Mouse (Mus musculus) midbrain, embryonic 12.5 days (tissue): ENCODE results near the gene Shank1. TPM values are rescaled to one million over a fixed set of nuclear protein-coding genes. Genes with fewer than 3 reads are reported as not detected.

Experiments used
- ATAC-seq: fragments of 200-750 bp; cut with Nextera tagmentation; 2 replicates; pipeline ENCODE4 v1.8.0; 2017; ENCODE audit warnings: low read depth, moderate TSS enrichment, moderate library complexity; ENCODE audit not compliant: low FRiP score
- H3K27ac ChIP-seq: fragments of 300-500 bp; sonication (generic); replicated peaks from 2 replicates; pipeline ENCODE4 v1.5.1; 2016; ENCODE audit warnings: mild to moderate bottlenecking
- H3K27me3 ChIP-seq: fragments of 300-500 bp; sonication (generic); 2 replicates; pipeline ENCODE4 v1.6.1; 2016; ENCODE audit warnings: mild to moderate bottlenecking
- H3K36me3 ChIP-seq: fragments of 300-500 bp; sonication (generic); 2 replicates; pipeline ENCODE4 v1.6.1; 2016
- H3K4me1 ChIP-seq: fragments of 300-500 bp; sonication (generic); 2 replicates; pipeline ENCODE4 v1.6.1; 2016
- H3K4me2 ChIP-seq: fragments of 300-500 bp; sonication (generic); replicated peaks from 2 replicates; pipeline ENCODE4 v1.6.1; 2016; ENCODE audit warnings: mild to moderate bottlenecking, moderate library complexity
- H3K4me3 ChIP-seq: fragments of 300-500 bp; sonication (generic); 2 replicates; pipeline ENCODE4 v1.5.1; 2016; ENCODE audit warnings: mild to moderate bottlenecking
- H3K9ac ChIP-seq: fragments of 300-500 bp; sonication (generic); replicated peaks from 2 replicates; pipeline ENCODE4 v1.6.1; 2016; ENCODE audit warnings: mild to moderate bottlenecking, moderate library complexity
- H3K9me3 ChIP-seq: fragments of 300-500 bp; sonication (generic); 2 replicates; pipeline ENCODE4 v1.6.1; 2016; ENCODE audit warnings: mild to moderate bottlenecking
- WGBS: fragments of 180-500 bp; shearing (Covaris S2); methylation state at CpG from one replicate; pipeline ENCODE4 v1.1.7; 2016; 5-methylcytosine and 5-hydroxymethylcytosine counted together
- polyA plus RNA-seq: library from polyadenylated mRNA; unstranded; fragments of >200 nt; fragmentation: Nextera tagmentation; extraction: Ambion mirVana; gene quantifications from 2 replicates; pipeline ENCODE4 v1.2.1, GENCODE M21; 2016

The Shank1 gene
- polyA plus RNA-seq, 1 experiment from 2014 or later: 8.5 TPM

DNA sequence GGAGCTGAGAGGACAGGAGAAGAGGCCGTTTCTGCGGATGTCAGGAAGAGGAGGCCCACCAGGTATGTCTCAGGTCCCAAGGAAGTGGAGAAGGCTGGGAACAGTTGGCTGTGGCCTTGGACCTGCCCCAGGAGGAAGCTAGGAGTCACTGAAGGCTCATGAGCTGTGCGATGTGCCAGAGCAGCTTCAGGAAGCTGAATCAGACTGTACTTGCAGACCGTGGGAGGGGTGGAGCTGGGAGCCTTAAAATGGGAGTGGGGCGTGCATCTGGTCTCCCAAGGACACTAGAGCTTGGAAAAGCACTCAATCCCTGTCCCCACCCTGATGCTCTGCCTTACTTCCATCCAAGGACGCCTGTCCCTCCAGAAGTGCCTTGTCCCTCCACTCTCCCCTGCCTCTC lies 16.6 kb downstream of the Shank1 start:
- no peaks in the 10 kb centered on the region for H3K4me1 ChIP-seq
- no peaks in the 10 kb centered on the region for H3K9me3 ChIP-seq
- H3K4me3 ChIP-seq: no peak overlapping the region
- H3K36me3 ChIP-seq: peaks cover 14% of the 10 kb centered on the region
- no peak overlapping the region for H3K9ac ChIP-seq
- no peak overlapping the region for H3K4me2 ChIP-seq
- H3K27ac ChIP-seq: no peak overlapping the region
- ATAC-seq: no peak
- H3K27me3 ChIP-seq: peaks cover 4% of the 10 kb centered on the region; the same call in 1 of the 2 replicates
- WGBS: 71% methylated on average over 6 of the region's 6 CpGs

DNA sequence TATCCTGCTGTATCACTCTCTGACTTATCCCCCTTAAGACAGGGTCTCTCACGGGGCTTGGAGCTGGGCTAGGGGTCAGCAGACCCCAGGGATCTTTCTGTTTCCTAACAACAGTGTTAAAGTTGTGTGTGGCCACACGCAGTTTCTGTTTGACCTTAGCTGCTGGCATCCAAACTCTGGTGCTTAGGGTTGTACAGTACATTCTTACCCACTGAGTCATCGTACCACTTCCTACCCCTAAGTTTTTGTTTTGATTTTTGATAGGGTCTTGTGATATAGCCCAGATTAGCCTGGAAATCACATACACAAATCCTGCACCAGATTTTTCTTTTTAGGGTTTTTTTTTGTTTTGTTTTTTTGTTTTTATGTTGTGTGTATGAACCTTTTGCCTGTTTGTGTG lies 22.3 kb downstream of the Shank1 start:
- no peak for ATAC-seq
- no peak overlapping the region for H3K4me2 ChIP-seq
- H3K4me1 ChIP-seq: peaks cover 13% of the 10 kb centered on the region; the same call in 1 of the 2 replicates
- H3K4me3 ChIP-seq: no peak overlapping the region
- peaks cover 7% of the 10 kb centered on the region; the same call in 1 of the 2 replicates for H3K36me3 ChIP-seq
- no peak overlapping the region for H3K9ac ChIP-seq
- no peak overlapping the region for H3K27ac ChIP-seq
- 66% methylated on average over 3 of the region's 3 CpGs for WGBS
- no peaks in the 10 kb centered on the region for H3K9me3 ChIP-seq
- H3K27me3 ChIP-seq: peaks cover 43% of the 10 kb centered on the region

DNA sequence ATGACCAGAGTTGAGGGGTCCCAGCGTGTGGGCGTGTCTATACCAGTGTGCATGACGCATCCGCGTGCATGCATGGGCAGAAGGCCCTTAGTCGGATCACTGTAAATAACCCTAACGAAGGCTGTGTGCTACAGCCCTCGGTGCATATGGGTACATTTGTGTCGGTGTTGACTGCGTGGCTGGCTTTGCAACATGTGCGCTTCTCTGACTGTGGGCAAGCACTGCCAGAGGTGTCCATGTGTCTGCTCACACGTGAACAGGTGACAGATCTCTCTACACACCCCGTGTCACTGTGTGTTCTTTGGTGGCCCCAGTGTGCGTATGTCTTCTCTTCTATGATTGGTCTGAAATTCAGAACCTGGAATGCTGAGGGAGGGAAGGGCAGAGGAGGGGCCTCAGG lies 24.1 kb downstream of the Shank1 start:
- Histone ChIP-seq H3K4me2 (no peak overlapping the region), H3K9me3 (no peaks in the 10 kb centered on the region), H3K27ac (no peak overlapping the region), H3K36me3 (peaks cover 7% of the 10 kb centered on the region; the same call in 1 of the 2 replicates), H3K4me1 (peaks cover 13% of the 10 kb centered on the region; the same call in 1 of the 2 replicates), H3K4me3 (no peak overlapping the region), H3K9ac (no peak overlapping the region), H3K27me3 (peaks cover 61% of the 10 kb centered on the region)
- no peak for ATAC-seq
- 80% methylated on average over 14 of the region's 14 CpGs for WGBS

DNA sequence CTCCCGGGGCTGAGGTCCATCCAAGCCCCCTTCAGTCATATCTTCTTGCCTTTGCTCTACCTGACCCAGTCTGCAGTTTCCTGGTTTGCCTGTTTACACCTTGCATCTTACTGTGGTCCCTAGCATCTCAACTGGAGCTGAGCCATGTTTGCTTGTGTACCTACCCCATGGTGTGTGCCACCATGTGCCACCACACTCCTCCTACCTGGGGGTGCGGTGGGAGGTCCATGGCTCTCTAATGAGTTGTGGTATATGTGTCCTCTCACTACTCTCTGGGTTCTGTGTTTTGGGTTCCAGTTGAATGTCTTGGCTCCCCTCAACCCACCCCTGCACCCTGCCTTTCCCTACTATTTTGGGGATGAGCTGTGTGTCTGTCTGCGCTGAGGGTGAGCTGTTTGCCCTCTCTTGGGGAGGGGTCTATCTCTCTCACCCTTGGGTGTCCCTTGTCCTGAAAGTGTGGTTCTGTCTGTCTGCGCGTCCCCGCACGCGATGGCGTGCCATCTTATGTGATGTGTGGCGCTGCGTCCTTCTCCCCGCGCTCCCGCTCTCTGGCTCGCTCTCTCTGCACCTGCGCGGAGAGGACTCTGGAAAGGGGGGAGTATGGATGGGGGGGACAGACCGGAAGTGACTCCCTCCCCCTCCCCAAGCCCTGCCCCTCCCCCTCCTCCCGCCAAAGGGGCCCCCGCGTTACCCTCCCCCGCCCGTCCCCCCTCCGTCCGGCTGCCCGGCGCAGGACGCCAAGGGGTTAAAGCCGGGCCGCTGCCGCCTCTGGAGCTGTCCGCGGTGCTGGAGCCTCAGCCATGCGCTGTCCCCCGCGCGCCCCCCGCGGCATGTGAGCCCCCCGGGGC lies 25.2 kb downstream of the Shank1 start:
- peaks cover 13% of the 10 kb centered on the region; the same call in 1 of the 2 replicates for H3K4me1 ChIP-seq
- H3K9me3 ChIP-seq: no peaks in the 10 kb centered on the region
- H3K4me3 ChIP-seq: peak overlapping the region; percentile 65
- peaks cover 7% of the 10 kb centered on the region; the same call in 1 of the 2 replicates for H3K36me3 ChIP-seq
- 6% methylated on average over 17 of the region's 40 CpGs for WGBS
- H3K4me2 ChIP-seq: peak overlapping the region; percentile 81
- H3K9ac ChIP-seq: peak overlapping the region; percentile 79
- H3K27me3 ChIP-seq: peaks cover 72% of the 10 kb centered on the region
- peak; percentile 73 for ATAC-seq
- peak overlapping the region; percentile 80 for H3K27ac ChIP-seq

DNA sequence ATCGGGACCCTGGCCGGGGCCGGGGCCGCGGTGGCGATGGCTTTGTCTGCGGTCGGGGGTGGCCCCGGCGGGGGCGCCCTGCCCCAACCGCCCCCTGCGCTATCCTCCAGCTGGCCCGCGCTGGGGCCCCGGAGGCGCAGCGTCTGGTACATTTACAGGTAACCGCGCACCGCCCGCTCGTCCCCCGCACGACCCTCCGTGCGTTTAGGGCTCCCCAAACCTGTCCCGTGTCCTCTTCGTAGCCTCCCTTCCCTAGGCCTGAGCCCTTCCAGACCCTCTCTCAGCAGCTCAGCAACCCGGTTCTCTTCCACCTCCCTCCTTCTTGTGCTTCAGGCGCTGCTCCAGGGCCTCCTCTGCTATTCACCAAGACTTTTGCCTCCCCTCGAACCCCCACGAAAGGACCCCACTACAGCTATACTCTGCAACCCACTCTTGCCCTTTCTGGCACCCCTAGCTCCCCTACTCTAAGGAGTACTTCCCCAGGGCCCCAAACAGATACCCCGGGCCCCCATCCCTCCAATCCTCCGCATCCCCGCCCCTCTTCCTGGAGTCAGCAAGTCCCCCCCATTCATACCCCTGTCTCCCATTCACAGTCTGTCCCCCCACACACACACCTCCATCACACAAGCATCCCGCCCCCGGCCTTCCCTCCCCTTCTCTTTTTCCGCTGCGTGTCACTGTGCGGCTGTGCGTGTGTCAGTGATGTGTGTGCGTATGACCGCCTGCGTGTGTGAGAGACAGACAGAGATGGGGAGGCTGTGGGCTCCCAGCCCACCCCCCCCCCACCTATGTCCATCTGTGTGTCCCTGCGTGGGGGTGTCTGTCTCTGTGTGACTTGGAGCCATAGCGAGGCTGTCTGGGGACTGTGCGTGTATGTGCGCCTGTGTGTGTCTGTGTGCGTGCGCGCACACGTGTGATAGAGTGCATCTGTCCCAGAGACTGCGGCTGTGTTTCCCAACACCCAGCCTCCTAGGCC lies 26.3 kb downstream of the Shank1 start:
- H3K27ac ChIP-seq: peak overlapping the region; percentile 80
- WGBS: 1% methylated on average over 42 of the region's 54 CpGs
- H3K27me3 ChIP-seq: peaks cover 76% of the 10 kb centered on the region

DNA sequence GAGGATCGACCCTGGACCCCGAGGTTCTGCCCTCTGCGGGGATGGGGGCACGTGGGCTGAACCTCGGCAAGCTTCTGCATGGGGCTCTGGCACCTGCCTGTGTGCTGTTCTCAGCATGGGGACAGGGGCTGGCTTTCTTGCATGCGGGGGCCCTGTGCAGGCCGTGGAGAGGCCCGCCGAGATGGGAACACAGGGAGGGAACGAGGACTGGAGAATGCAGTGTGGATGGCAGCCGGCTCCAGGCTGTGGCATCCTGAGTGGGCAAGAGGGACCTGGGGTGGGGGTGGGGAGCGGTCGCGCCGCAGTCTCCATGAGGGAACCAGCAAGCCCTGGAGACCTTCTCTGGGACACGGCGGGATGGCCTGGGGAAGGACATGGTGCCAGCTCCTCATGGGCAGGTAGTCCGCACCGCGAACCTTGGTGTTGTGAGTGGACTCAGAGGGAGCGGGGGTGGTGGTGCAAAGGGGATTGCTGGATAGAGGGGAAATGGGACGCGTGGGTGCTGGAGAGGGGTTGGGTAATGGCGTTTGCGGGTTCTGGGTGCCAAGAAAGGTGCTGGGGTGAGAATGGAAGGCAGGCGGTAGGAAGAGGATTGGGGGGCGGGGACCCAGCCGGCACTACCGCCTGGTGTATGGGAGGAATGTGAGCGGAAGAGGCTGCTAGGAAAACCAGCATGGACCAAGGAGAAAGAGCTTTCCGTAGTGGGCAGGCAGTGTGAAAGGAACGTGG lies 27.2 kb downstream of the Shank1 start:
- Histone ChIP-seq H3K27me3 (peaks cover 76% of the 10 kb centered on the region), H3K4me1 (peaks cover 13% of the 10 kb centered on the region; the same call in 1 of the 2 replicates), H3K27ac (no peak overlapping the region), H3K9ac (peak overlapping the region; percentile 79), H3K36me3 (peaks cover 7% of the 10 kb centered on the region; the same call in 1 of the 2 replicates), H3K9me3 (no peaks in the 10 kb centered on the region), H3K4me3 (peak overlapping the region; percentile 65), H3K4me2 (peak overlapping the region; percentile 81)
- no peak for ATAC-seq
- 3% methylated on average over 32 of the region's 32 CpGs for WGBS

More for the DNA sequence above, 26.3 kb downstream of the Shank1 start:
- peak; percentile 55; the same call in 1 of the 2 replicates for ATAC-seq
- Histone ChIP-seq H3K9me3 (no peaks in the 10 kb centered on the region), H3K4me1 (peaks cover 13% of the 10 kb centered on the region; the same call in 1 of the 2 replicates), H3K36me3 (peaks cover 7% of the 10 kb centered on the region; the same call in 1 of the 2 replicates), H3K4me3 (peak overlapping the region; percentile 65), H3K4me2 (peak overlapping the region; percentile 81), H3K9ac (peak overlapping the region; percentile 79)

DNA sequence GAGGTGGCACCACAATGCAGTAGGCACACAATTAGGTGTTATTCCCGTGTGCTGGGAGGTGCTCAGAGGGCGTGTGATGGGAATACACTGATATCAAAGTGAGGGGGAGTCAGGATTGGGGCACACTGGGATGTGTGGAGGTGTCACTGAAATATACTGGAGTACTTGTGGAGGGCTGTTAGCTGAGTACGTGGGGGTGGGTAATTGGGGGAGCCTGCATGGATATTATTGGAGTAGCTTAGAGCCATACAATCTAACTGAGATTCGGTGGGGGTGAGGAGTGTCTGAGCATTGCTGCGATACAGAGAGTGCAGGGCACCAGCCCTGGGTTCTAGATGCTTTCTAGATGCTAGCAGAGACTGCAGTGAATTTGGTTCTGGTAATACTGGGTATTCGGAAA lies 30.2 kb downstream of the Shank1 start:
- Histone ChIP-seq H3K27ac (no peak overlapping the region), H3K36me3 (peaks cover 20% of the 10 kb centered on the region), H3K27me3 (peaks cover 54% of the 10 kb centered on the region), H3K9ac (no peak overlapping the region), H3K4me3 (no peak overlapping the region), H3K4me1 (peaks cover 10% of the 10 kb centered on the region; the same call in 1 of the 2 replicates), H3K4me2 (no peak overlapping the region), H3K9me3 (no peaks in the 10 kb centered on the region)
- WGBS: 77% methylated on average over 6 of the region's 6 CpGs
- no peak for ATAC-seq

DNA sequence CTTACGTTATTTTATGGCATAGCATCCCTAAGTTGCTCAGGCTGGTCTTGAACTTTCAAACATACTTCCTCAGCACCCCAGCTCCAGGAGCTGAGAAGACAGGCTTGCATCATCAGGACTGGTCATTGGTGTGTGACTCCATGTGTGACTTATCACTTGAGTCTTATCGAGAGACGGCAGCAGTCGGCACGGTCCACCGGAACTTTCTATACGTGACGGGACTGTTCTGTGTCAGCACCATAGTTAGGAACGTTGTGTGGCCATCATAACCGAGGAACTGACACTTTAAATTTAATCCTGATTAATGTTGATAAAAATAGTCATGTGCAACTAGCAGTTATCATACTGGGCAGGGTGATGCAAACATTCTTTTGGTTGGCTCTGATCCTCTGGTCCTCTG lies 31.1 kb downstream of the Shank1 start:
- no peak overlapping the region for H3K27ac ChIP-seq
- ATAC-seq: no peak
- peaks cover 2% of the 10 kb centered on the region; the same call in 1 of the 2 replicates for H3K4me1 ChIP-seq
- peaks cover 29% of the 10 kb centered on the region for H3K36me3 ChIP-seq
- no peak overlapping the region for H3K4me3 ChIP-seq
- H3K9me3 ChIP-seq: no peaks in the 10 kb centered on the region
- H3K4me2 ChIP-seq: no peak overlapping the region
- H3K27me3 ChIP-seq: peaks cover 45% of the 10 kb centered on the region
- WGBS: 90% methylated on average over 10 of the region's 10 CpGs
- H3K9ac ChIP-seq: no peak overlapping the region

DNA sequence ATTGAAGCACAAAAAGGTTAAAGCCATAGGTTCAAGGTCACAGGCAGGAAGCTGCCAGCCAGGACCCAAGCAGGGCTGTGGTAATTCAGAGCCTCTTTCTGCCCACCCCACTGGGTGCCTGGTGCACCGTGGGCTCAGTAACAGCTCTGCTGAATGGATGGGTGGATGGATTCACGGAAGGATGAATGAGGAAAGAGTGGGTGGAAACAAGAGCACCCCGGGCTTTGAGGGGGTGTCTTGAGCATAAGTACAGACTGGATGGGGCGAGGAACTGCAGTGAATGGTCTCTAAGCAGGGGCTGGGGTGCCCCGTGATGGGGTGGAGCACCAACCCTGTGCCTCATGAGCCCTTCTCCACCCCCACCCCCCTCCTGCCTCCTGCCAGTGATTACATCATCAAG lies 31.7 kb downstream of the Shank1 start:
- WGBS: 75% methylated on average over 5 of the region's 5 CpGs
- H3K36me3 ChIP-seq: peaks cover 32% of the 10 kb centered on the region
- H3K27me3 ChIP-seq: peaks cover 39% of the 10 kb centered on the region
- H3K4me3 ChIP-seq: no peak overlapping the region
- H3K9me3 ChIP-seq: no peaks in the 10 kb centered on the region
- no peak overlapping the region for H3K27ac ChIP-seq
- H3K4me2 ChIP-seq: no peak overlapping the region
- H3K9ac ChIP-seq: no peak overlapping the region
- ATAC-seq: no peak
- peaks cover 2% of the 10 kb centered on the region; the same call in 1 of the 2 replicates for H3K4me1 ChIP-seq

DNA sequence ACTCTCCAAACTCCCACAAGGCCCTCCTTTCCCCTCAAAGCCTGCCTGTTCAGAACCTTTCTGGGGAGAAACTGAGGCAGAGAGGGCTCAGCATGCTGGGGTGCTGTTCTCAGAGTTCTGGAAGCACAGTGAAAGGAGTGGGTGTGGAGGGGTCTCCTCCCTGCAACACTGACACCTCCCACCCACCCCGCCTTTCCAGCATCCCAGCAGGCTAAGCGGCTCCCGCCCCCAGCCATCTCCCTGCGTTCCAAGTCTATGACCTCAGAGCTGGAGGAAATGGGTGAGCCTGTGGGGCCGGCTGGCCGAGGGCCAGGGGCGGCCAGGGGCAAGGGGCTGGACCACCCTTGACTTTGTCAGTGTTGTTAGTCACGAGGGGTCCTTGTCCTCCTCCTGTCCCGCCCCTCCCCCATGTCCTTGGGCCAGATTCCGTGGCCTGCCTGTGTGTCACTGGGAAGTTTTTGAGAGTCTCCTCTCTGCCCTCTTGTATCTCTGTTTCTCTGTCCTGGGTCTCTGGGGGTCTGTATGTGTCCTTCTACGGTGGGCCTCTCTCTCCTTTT lies 33.5 kb downstream of the Shank1 start:
- Histone ChIP-seq H3K9ac (no peak overlapping the region), H3K4me2 (no peak overlapping the region), H3K4me1 (no peaks in the 10 kb centered on the region), H3K9me3 (no peaks in the 10 kb centered on the region), H3K27me3 (peaks cover 27% of the 10 kb centered on the region), H3K27ac (no peak overlapping the region), H3K4me3 (no peak overlapping the region), H3K36me3 (peaks cover 32% of the 10 kb centered on the region)
- WGBS: 30% methylated on average over 11 of the region's 11 CpGs
- no peak for ATAC-seq

DNA sequence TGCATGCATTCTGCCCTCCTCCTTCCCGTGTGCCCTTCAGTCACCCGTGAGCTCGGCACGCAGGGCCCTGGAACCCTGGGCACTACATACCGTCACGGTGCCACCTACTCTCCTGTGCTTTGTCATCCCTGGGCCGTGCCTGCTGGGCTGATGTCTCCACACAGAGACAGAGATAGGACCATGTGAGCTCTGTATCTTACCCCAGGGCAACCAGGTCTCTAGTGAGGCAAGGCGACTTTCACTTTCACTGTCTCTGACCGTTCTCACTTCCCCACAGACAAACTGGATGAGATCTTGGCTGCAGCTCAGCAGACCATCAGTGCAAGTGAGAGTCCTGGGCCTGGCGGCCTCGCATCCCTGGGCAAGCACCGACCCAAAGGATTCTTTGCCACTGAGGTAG lies 34.6 kb downstream of the Shank1 start:
- Histone ChIP-seq H3K4me3 (no peak overlapping the region), H3K27me3 (peaks cover 27% of the 10 kb centered on the region), H3K27ac (no peak overlapping the region), H3K9ac (no peak overlapping the region), H3K36me3 (peaks cover 32% of the 10 kb centered on the region), H3K9me3 (no peaks in the 10 kb centered on the region), H3K4me1 (no peaks in the 10 kb centered on the region), H3K4me2 (no peak overlapping the region)
- ATAC-seq: no peak
- WGBS: 78% methylated on average over 12 of the region's 12 CpGs
